Mouse (Mus musculus) kidney, adult 11 months (tissue): ENCODE measurements around the gene Gm21983.

Experiments used
- DNase-seq: peaks from one replicate; pipeline ENCODE4 v3.0.0; 2022

Gene Gm21983

GRCm38 (mm10) chr7:27180837-27181695, at the start of gene Gm21983, which contains the start of gene Mia:
Gm21983 (minus strand) TSS chr7:27181086.
Mia (minus strand) TSS chr7:27181157.
- no peak for DNase-seq

DNA sequence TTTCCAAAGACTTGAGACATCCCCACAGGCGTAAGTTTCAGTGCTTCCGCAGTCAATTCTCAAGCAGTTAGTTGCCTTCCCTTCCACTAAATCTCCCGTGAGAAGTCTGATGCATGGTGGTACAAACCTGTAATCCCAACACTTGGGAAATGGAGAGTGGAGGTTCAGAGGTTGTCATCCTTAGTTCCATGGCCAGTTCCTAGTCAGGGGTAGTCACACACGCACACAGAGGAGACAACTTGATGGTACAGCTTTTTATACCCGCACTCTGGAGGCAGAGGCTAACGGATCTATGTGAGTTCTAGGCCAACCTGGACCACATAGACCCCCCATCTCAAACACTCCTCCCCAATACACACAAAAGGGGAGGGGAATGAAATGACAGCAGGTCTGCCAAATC, 48.0 kb upstream of the Gm21983 start:
- no peak for DNase-seq

- DNase-seq, result peak; percentile 91
Observed at GRCm38 (mm10) chr7:27228281-27228821, 47.5 kb upstream of the Gm21983 start, which contains the start of gene Itpkc. Itpkc (minus strand) TSS chr7:27228661.

GRCm38 (mm10) chr7:27227676-27228075, 46.8 kb upstream of the Gm21983 start:
- no peak for DNase-seq

DNA sequence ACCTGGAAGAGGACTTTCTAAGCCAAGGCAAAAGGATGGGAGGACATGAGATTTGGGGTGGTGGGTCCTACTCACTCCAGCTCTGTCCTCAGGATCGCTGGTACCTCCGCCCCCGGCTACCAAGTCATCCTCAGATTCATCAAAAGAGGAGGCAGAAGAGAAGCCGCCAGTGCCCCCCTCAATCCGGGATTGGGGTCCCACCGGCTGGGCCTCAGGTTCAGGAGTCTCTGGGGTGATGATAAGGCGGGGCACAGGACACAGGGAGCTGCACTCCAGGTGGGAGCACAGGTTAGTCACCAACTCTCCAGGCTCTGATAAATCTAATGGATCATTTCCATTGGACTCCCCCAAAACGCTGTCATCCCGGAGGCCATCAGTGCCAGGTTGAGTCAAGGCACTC, 46.4 kb upstream of the Gm21983 start:
- DNase-seq, result no peak

- no peak for DNase-seq
Observed at GRCm38 (mm10) chr7:27224877-27225575, 44.1 kb upstream of the Gm21983 start.

- DNase-seq, result no peak
Observed at GRCm38 (mm10) chr7:27222538-27222937, 41.7 kb upstream of the Gm21983 start.

GRCm38 (mm10) chr7:27221939-27222338, 41.1 kb upstream of the Gm21983 start:
- DNase-seq, result no peak

DNA sequence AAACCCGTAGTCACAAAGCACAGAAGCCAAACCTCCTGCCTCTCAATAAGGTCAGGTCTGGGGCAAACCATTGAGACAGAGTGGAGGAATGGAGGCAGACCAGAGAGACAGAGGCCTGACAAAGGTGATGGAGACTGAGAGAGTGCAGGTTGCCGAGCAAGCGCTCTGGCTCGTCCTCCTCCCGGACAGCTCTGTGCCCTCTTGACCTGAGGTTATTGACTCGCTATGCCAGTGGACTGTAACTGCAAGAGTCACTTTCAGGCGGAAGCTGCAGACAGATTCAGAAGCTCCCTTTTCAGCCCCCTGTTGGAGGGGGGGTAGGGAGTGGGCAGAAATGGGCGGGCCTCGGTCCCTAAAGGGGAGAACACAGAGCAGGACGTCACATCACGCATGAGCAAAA, 39.1 kb upstream of the Gm21983 start:
- no peak for DNase-seq

GRCm38 (mm10) chr7:27218586-27218985, 37.7 kb upstream of the Gm21983 start:
- no peak for DNase-seq

DNA sequence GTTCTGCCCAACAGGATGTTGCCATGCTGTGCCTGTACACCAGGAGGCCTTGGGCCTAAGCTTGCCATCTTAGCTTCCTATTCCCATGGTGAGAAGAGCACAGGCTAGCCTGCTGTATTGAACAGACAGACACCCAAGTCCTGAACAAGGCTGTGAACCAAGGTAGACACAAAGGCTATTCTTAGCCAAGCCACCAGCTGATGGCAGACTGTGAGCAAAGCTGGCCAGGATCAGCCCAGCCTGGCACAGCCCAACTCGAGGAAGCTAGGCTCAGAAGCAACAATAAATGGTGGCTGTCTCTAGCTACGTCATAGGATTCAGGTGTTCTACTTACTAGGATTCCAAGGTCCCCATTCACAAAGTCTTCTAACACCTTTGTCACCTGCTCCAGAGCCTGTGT, 31.7 kb upstream of the Gm21983 start:
- DNase-seq, result no peak

GRCm38 (mm10) chr7:27203730-27204449, 23.0 kb upstream of the Gm21983 start:
- DNase-seq, result no peak

DNA sequence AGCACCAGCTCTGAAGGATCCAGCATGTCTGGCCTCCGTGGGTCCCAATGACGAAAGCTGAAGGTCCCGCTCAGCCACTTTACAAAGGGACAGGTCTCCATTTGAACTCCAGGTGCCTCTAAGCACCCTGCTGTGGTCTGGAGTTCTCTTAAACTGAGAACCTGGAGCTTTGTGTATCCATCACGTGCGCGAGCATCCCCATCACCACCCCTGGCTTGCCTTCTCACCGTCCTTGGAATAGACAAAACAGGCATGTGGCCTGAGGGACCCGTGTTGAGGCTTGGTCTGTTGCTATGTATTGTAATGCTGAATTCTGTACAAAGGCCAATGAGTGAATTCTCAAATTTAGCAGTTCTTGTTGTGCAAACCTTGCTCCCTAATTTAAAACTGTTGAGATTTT, 17.9 kb upstream of the Gm21983 start:
- DNase-seq, result no peak

DNA sequence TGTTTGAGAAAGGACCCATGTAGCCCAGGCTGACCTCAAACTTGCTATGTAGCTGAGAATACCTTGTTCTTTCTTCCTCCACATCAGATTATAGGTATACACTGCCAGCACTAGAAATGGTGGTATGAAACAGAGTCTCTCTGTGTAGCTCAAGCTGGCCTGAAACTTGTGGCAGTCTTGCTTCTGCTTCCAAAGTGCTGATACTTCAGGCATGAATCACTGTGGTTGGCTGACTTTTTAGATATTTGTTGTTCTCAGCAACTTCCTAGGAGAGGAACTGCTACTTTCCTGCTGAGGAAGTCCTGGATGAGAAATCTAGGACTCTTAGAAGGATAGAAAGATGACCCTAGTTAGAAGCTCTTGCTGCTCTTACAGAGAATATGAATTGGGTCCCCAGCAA, 17.5 kb upstream of the Gm21983 start:
- no peak for DNase-seq

DNA sequence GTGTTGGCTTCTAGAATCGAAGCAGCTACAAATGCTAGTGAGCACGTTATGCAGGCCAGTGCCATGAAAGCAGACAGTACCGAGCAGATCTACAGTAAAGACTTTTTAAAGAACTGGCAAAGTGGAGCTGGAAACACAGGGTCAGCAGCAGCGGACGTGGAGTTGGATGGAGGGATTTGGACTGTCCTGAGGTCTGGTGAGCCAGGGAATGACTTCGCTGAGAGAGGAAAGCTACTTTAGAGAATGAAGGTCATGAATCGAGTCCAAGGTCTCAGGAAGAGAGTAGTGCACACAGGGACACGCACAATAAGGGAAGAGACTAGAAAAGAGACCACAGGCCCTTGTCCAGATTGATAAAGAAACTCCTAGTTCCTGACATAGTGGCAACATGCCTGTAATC, 16.7 kb upstream of the Gm21983 start:
- DNase-seq, result no peak

DNA sequence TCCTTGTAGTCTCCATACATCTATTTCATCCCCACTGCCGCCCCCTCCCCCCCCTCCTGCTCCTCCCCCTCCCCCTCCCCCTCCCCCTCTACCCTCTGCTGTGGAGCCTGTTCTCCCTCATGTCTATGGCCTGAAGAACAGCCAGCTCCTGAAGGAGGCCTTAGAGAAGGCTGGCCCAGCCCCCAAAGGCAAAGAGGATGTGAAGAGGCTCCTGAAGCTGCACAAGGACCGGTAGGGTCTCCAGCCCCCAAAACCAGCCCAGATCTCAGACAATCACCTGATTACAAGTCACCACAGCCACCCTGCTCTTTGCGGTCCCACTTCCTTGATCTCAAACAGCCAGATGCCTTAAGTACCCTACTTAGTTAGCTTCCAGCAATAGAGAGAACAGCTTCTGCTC, 16.2 kb upstream of the Gm21983 start:
- no peak for DNase-seq

- DNase-seq, result peak; percentile 100
Observed at GRCm38 (mm10) chr7:27195681-27196611, 15.1 kb upstream of the Gm21983 start, which contains the start of the genes BC024978 and Snrpa. BC024978 (plus strand) TSS chr7:27195781. Snrpa (minus strand) TSS chr7:27196271.

DNA sequence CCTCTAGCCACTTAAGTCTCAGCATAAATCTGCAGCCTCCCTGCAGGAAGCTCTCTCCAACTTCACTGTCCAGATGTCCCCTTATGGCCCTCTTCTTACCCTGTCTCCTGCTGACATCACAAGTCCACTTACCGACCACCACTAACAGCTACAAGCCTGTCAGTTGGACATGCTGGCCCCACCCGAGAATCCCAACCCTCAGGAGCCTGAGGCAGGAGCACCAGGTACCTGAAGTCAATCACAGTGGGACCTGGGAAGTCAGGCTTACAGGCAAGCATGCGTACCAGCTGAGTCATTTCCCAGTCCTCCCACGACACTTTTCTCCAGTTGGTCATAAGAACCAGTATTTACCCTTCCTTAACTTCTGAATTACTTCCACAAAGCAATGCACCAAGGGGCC, 12.8 kb upstream of the Gm21983 start:
- no peak for DNase-seq

DNA sequence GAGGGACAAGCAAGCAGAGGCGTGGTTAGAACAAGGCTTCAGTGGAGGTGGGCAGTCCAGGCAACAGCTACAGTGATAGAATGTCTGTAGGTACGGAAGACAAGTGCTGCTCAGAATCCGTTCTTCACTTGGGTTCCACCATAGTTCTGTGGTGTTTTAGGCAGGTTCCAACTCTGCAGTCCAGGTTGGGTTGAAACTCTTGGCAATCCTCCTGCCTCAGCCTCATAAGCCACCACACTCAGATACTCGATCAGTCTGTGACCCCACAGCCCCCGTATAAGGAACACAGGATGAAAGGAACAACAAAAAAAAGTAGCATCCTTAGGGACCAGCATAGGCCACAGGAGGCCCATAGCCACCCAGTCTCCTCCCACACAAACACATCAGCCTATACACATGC, 11.5 kb upstream of the Gm21983 start:
- no peak for DNase-seq

- DNase-seq, result no peak
Observed at GRCm38 (mm10) chr7:27189271-27189931, 8.5 kb upstream of the Gm21983 start.

DNA sequence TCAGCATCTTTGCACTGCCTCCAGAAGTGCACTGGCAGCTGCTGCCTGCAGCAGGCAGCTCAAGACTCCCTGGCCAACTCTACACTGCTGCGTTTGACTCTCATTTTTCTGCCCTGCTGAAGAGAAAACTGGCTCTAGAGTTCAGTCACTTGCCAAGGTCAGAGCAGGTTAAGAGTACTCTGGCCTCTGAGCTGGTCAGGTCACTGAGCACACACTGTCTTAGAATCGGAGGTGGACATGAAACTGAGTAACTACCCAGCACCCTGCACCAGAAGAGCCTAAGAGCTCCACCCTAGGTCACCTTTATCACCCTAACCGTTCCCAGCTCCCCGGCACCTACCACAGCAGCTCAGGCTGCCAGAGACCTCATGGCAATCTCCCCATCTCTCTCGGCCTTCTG, 5.1 kb upstream of the Gm21983 start:
- DNase-seq, result peak; percentile 50
